Mouse (Mus musculus) gastrocnemius, postnatal 10 days (tissue): ENCODE measurements around the gene Csf3. TPM values are rescaled to one million over a fixed set of nuclear protein-coding genes. Genes with fewer than 3 reads are reported as not detected.
A peak's percentile ranks its signal among the peaks of the same experiment; 100 is the strongest.

Experiments used
- DNase-seq: peaks from one replicate; pipeline ENCODE4 v3.0.0; 2021; ENCODE audit warnings: mixed read lengths
- total RNA-seq, 2 experiments: library from RNA; stranded (reverse); gene quantifications; 2 replicates each; pipeline ENCODE4 v1.2.3; 2021

Gene Csf3
- total RNA-seq, 2 experiments from 2014 or later = not detected

DNA sequence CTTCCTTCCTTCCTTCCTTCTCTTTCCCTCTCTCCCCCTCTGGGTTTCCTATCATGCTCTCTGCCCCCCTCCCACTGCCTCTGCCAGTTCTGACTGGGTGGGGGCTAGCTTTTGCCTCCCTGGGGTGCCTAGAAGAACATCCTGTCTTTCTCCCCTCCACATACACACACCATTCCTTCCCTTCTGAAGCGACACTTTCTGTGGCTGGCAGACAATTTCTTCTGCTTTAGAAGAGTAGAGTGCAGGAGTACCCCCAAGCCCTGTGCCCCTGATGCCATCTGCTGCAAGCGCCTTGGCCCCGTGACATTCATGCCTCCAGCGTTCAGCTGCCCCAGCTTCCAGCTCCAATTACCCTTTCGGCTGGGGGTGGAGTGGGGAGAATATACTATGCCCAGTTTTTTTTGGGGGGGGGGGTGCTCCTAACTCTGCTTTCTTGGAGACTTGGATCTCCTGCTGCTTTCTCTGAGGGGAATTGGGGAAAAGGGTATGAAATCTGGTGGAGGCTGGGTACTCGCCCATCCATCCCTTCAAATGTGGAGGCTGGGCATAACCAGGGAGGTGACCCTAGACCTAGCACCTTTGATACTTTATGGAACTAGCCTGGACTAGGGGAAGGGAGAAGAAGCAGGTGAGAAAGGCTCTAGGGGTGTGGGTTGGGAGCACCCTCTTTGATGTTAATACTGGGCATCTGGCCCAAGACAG is 46.9 kb downstream of the Csf3 start:
- DNase-seq = no peak

DNA sequence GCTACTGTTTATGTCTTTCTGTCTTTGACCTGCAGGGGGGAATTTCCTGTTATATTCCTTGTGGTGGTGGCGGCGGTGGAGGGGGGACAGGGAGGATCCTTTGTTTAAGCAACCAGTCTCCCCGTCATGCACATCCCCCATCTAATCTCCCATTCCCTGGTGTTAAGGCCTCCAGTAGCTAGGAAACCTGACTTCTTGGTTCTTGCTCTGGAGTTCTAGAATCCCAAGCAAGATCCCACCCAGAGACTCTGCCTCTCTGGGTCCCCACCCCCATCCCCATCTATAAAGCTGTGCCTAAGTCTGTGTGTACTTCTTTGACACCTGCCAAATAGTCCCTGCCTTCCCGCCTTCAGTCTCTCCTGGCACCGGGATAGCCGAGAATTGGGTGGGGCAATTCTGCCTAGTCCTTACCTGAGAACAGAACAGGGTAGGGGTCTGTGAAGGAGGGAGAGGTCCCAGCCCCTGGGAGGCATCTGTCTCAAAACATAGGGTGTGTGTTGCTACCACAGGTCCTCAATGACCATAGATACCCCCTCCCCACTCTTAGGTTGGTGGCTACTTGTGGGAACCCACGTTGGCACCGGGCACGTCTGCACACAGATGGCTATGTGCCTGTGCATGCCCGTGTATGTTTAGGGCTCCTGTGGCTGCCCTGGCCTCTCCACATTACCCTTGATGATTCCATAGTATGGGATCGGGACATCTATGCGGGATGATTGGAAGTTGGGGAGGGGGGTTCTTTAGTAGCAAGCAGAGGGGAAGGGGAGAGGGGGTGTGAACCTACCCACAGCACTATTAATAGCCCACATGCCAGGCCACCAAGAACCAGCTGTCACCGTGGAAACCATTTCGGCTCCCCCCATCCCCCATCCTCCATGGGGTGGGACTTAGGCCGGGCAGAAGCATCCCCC is 47.7 kb downstream of the Csf3 start:
- DNase-seq = no peak

- DNase-seq = no peak
These were observed 48.7 kb downstream of the Csf3 start for GRCm38 (mm10) chr11:98749716-98750115.

GRCm38 (mm10) chr11:98750351-98751201 is 49.5 kb downstream of the Csf3 start:
- DNase-seq = peak; percentile 77

GRCm38 (mm10) chr11:98751221-98751782 is 50.2 kb downstream of the Csf3 start:
- DNase-seq = peak; percentile 19

DNA sequence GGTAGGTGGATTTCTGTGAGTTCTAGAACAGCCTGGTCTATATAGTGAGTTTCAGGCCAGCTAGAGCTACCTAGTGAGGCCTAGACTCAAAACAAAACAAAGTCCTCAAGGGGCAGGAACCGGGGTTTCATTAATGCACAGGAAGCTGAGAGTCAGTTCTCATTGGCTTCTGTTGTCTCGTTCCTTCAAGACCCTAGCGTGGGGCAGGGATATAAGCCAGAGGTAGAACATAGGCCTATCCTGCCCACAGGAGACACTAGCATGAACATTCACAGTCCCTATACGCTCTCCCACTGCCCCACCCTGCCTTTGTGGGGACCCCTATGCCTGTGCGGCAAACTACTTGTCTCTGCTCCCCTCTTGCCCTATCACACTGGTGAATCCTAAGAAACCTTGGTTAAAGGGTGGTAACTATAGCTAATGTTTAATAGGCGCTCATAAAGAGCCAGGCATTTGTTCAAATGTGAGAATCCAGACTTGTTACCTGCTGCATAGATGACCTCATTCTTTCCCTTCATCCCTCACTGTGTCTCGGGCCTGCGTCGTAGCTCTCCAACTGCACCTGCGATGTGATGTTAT is 51.6 kb downstream of the Csf3 start:
- no peak for DNase-seq

Other genes with a start within 250 kb of the Csf3 start
- under 1 TPM; 0.09 to 0.93 TPM for gene Ikzf3, start 155.2 kb upstream of the Csf3 start, total RNA-seq
- gene Zpbp2, start 150.2 kb upstream of the Csf3 start, total RNA-seq = not detected
- 10 to 100 TPM; 20.4 to 23.1 TPM for gene Ormdl3, start 113.9 kb upstream of the Csf3 start, total RNA-seq
- gene Lrrc3c, start 103.0 kb upstream of the Csf3 start, total RNA-seq = not detected
- 10 to 100 TPM in 1 of 2 experiments, 1 to 10 TPM in 1; 8.2 to 10.3 TPM for gene Gm12355, start 75.6 kb upstream of the Csf3 start, total RNA-seq
- gene Gsdma3, start 74.9 kb upstream of the Csf3 start, total RNA-seq = under 1 TPM; 0.45 to 0.47 TPM
- gene Gsdma2, start 54.5 kb upstream of the Csf3 start, total RNA-seq = not detected
- not detected for gene Gsdma, start 36.9 kb upstream of the Csf3 start, total RNA-seq
- 100 to 1,000 TPM; 112 to 113 TPM for gene Psmd3, start 18.7 kb upstream of the Csf3 start, total RNA-seq
- gene Med24, start 28.2 kb downstream of the Csf3 start, total RNA-seq = 10 to 100 TPM; 47.8 to 52.5 TPM
- gene Thra, start 39.4 kb downstream of the Csf3 start, total RNA-seq = 100 to 1,000 TPM; 149 to 169 TPM
- gene Nr1d1, start 74.1 kb downstream of the Csf3 start, total RNA-seq = 10 to 100 TPM; 42.4 to 58.7 TPM
- 10 to 100 TPM; 62.6 to 74.1 TPM for gene Msl1, start 94.3 kb downstream of the Csf3 start, total RNA-seq
- 10 to 100 TPM; 19.1 to 26.2 TPM for gene Casc3, start 103.6 kb downstream of the Csf3 start, total RNA-seq
- gene Rapgefl1, start 135.5 kb downstream of the Csf3 start, total RNA-seq = 1 to 10 TPM; 1.9 to 2.6 TPM
- 1 to 10 TPM; 6.3 to 9.0 TPM for gene Wipf2, start 162.4 kb downstream of the Csf3 start, total RNA-seq
- gene Cdc6, start 206.5 kb downstream of the Csf3 start, total RNA-seq = 1 to 10 TPM; 2.3 to 3.5 TPM
- 10 to 100 TPM; 22.6 to 31.5 TPM for gene Rara, start 226.6 kb downstream of the Csf3 start, total RNA-seq